Mouse (Mus musculus) MEL (cell line): ENCODE measurements around the gene Cldn9. TPM values are rescaled to one million over a fixed set of nuclear protein-coding genes. Genes with fewer than 3 reads are reported as not detected.

Experiments used
- DNase-seq: peaks from one replicate; pipeline ENCODE4 v3.0.0; 2011; ENCODE audit warnings: low read depth, low spot score
- H3K27ac ChIP-seq: 2 replicates; pipeline ENCODE4 v1.5.1; 2012; ENCODE audit warnings: low read depth, mild to moderate bottlenecking, control low read depth, low read length, moderate library complexity; ENCODE audit not compliant: control insufficient read depth
- H3K27me3 ChIP-seq, 2 experiments: fragments of 150-350 bp in 1 of 2; sonication (generic) in 1 of 2; 2 replicates each; pipeline ENCODE4 v1.6.1; 2012; ENCODE audit warnings: low read length in 2 of 2, mild to moderate bottlenecking in 2 of 2, improper control_type of control experiment in 1 of 2, moderate library complexity in 1 of 2; ENCODE audit not compliant: insufficient read depth in 2 of 2, control insufficient read depth in 1 of 2
- H3K36me3 ChIP-seq, 2 experiments: 2 replicates each; pipeline ENCODE4 v1.6.1; 2012 to 2014; ENCODE audit warnings: low read length in 2 of 2, improper control_type of control experiment in 1 of 2, inconsistent platforms in 1 of 2, mild to moderate bottlenecking in 1 of 2; ENCODE audit not compliant: insufficient read depth in 2 of 2, control insufficient read depth in 1 of 2
- H3K4me1 ChIP-seq, 2 experiments: fragments of 150-350 bp in 1 of 2; sonication (generic) in 1 of 2; 2 replicates each; pipeline ENCODE4 v1.6.1; 2012; ENCODE audit warnings: low read length in 2 of 2, improper control_type of control experiment in 1 of 2, mild to moderate bottlenecking in 1 of 2; ENCODE audit not compliant: insufficient read depth in 2 of 2, control insufficient read depth in 1 of 2
- H3K4me3 ChIP-seq, 2 experiments: fragments of 150-350 bp in 1 of 2; sonication (generic) in 1 of 2; 2 replicates each; pipeline ENCODE4 v1.5.1; 2012; ENCODE audit warnings: low read depth in 2 of 2, low read length in 2 of 2, mild to moderate bottlenecking in 2 of 2, moderate library complexity in 2 of 2, control low read depth in 1 of 2, improper control_type of control experiment in 1 of 2; ENCODE audit not compliant: control insufficient read depth in 1 of 2, insufficient read depth in 1 of 2
- H3K79me2 ChIP-seq: 2 replicates; pipeline ENCODE4 v1.6.1; 2012; ENCODE audit warnings: mild to moderate bottlenecking, low read length, moderate library complexity; ENCODE audit not compliant: control insufficient read depth, poor library complexity, insufficient read depth
- H3K9ac ChIP-seq: 2 replicates; pipeline ENCODE4 v1.6.1; 2012; ENCODE audit warnings: low read depth, mild to moderate bottlenecking, control low read depth, low read length, moderate library complexity; ENCODE audit not compliant: control insufficient read depth, poor library complexity, severe bottlenecking
- H3K9me3 ChIP-seq: fragments of 150-350 bp; sonication (generic); replicated peaks from 2 replicates; pipeline ENCODE4 v1.6.1; 2012; ENCODE audit warnings: mild to moderate bottlenecking, low read length, improper control_type of control experiment, moderate library complexity; ENCODE audit not compliant: insufficient read depth
- BHLHE40 ChIP-seq: IDR thresholded peaks from 2 replicates; pipeline ENCODE4 v1.6.1; 2012; ENCODE audit warnings: low read depth, mild to moderate bottlenecking, inconsistent platforms, low read length, improper control_type of control experiment, borderline replicate concordance
- E2F4 ChIP-seq: IDR thresholded peaks from 2 replicates; pipeline ENCODE4 v1.6.1; 2011; ENCODE audit warnings: low read depth, low read length, improper control_type of control experiment, borderline replicate concordance
- EP300 ChIP-seq, 2 experiments: IDR thresholded peaks; 2 replicates each; pipeline ENCODE4 v1.6.1; 2011; ENCODE audit warnings: improper control_type of control experiment in 2 of 2, low read length in 2 of 2, low read depth in 1 of 2, mild to moderate bottlenecking in 1 of 2
- ETS1 ChIP-seq: IDR thresholded peaks from 2 replicates; pipeline ENCODE4 v1.6.1; 2012; ENCODE audit warnings: low read depth, mild to moderate bottlenecking, inconsistent platforms, low read length, improper control_type of control experiment, moderate library complexity
- GATA1 ChIP-seq: IDR thresholded peaks from 2 replicates; pipeline ENCODE4 v1.6.1; 2011; ENCODE audit warnings: low read depth, low read length, improper control_type of control experiment
- HCFC1 ChIP-seq: IDR thresholded peaks from 2 replicates; pipeline ENCODE4 v1.6.1; 2012; ENCODE audit warnings: low read depth, mild to moderate bottlenecking, inconsistent platforms, low read length, improper control_type of control experiment, moderate library complexity
- JUND ChIP-seq: IDR thresholded peaks from 2 replicates; pipeline ENCODE4 v1.6.1; 2011; ENCODE audit warnings: low read depth, mild to moderate bottlenecking, improper control_type of control experiment, low read length
- MAFK ChIP-seq: IDR thresholded peaks from 2 replicates; pipeline ENCODE4 v1.6.1; 2011; ENCODE audit warnings: low read depth, mild to moderate bottlenecking, low read length, improper control_type of control experiment, borderline replicate concordance
- MAX ChIP-seq: IDR thresholded peaks from 2 replicates; pipeline ENCODE4 v1.6.1; 2011; ENCODE audit warnings: low read length, improper control_type of control experiment
- MAZ ChIP-seq: IDR thresholded peaks from 2 replicates; pipeline ENCODE4 v1.6.1; 2012; ENCODE audit warnings: low read depth, mild to moderate bottlenecking, inconsistent platforms, low read length, improper control_type of control experiment
- MEF2A ChIP-seq: IDR thresholded peaks from 2 replicates; pipeline ENCODE4 v1.6.1; 2014; ENCODE audit warnings: low read depth, mild to moderate bottlenecking, inconsistent platforms, low read length, improper control_type of control experiment; ENCODE audit not compliant: poor library complexity, insufficient replicate concordance, severe bottlenecking; ENCODE audit errors: extremely low read depth
- MXI1 ChIP-seq: IDR thresholded peaks from 2 replicates; pipeline ENCODE4 v1.6.1; 2011; ENCODE audit warnings: mild to moderate bottlenecking, low read depth, low read length, improper control_type of control experiment
- MYB ChIP-seq: IDR thresholded peaks from 2 replicates; pipeline ENCODE4 v1.6.1; 2011; ENCODE audit warnings: mild to moderate bottlenecking, low read depth, low read length, improper control_type of control experiment
- MYC ChIP-seq: IDR thresholded peaks from 2 replicates; pipeline ENCODE4 v1.6.1; 2011; ENCODE audit warnings: low read depth, mild to moderate bottlenecking, low read length, improper control_type of control experiment, moderate library complexity
- NELFE ChIP-seq: IDR thresholded peaks from 2 replicates; pipeline ENCODE4 v1.6.1; 2011; ENCODE audit warnings: low read depth, low read length, improper control_type of control experiment
- POLR2AphosphoS5 ChIP-seq: IDR thresholded peaks from 2 replicates; pipeline ENCODE4 v1.6.1; 2012; ENCODE audit warnings: low read depth, borderline replicate concordance, mild to moderate bottlenecking, inconsistent platforms, low read length, moderate library complexity, mixed read lengths
- RCOR1 ChIP-seq: IDR thresholded peaks from 2 replicates; pipeline ENCODE4 v1.6.1; 2012; ENCODE audit warnings: low read depth, mild to moderate bottlenecking, inconsistent platforms, low read length, improper control_type of control experiment
- SIN3A ChIP-seq: IDR thresholded peaks from 2 replicates; pipeline ENCODE4 v1.6.1; 2012; ENCODE audit warnings: low read length, improper control_type of control experiment, inconsistent platforms
- SMC3 ChIP-seq: IDR thresholded peaks from 2 replicates; pipeline ENCODE4 v1.6.1; 2011; ENCODE audit warnings: low read depth, low read length, improper control_type of control experiment
- TAL1 ChIP-seq: IDR thresholded peaks from 2 replicates; pipeline ENCODE4 v1.6.1; 2012; ENCODE audit warnings: mild to moderate bottlenecking, inconsistent platforms, low read length, moderate library complexity, mixed read lengths
- TBP ChIP-seq: IDR thresholded peaks from 2 replicates; pipeline ENCODE4 v1.8.0; 2011; ENCODE audit warnings: low read depth, low read length, improper control_type of control experiment
- TCF12 ChIP-seq: IDR thresholded peaks from 2 replicates; pipeline ENCODE4 v1.6.1; 2014; ENCODE audit warnings: low read depth, mild to moderate bottlenecking, inconsistent platforms, low read length, improper control_type of control experiment, moderate library complexity
- UBTF ChIP-seq: IDR thresholded peaks from 2 replicates; pipeline ENCODE4 v1.6.1; 2012; ENCODE audit warnings: low read depth, mild to moderate bottlenecking, inconsistent platforms, low read length, improper control_type of control experiment, moderate library complexity, borderline replicate concordance; ENCODE audit not compliant: insufficient read depth
- USF1 ChIP-seq: IDR thresholded peaks from 2 replicates; pipeline ENCODE4 v1.6.1; 2014; ENCODE audit warnings: low read depth, mild to moderate bottlenecking, inconsistent platforms, low read length, improper control_type of control experiment, moderate library complexity
- polyA plus RNA-seq, 2 experiments: library from polyadenylated mRNA; stranded (reverse) in 1 of 2; unstranded in 1 of 2; fragments of >175 nt in 1 of 2; fragments of >200 nt in 1 of 2; gene quantifications; 2 replicates each; pipeline versions ENCODE4 v1.2.1 to v1.2.4; 2012; ENCODE audit warnings: low replicate concordance in 2 of 2, low read depth in 1 of 2; ENCODE audit not compliant: insufficient read length in 2 of 2, insufficient read depth in 1 of 2, missing spikeins in 1 of 2
- total RNA-seq: library from RNA; depleted of rRNA; stranded (reverse); fragments of 300-350 nt; gene quantifications from 2 replicates; pipeline ENCODE4 v1.2.3, GENCODE M21; 2012

Gene Cldn9
- total and polyA plus RNA-seq, 3 experiments: 0.18 to 0.19 TPM; not detected in 1

- no peaks in the 10 kb centered on the region for H3K4me1 ChIP-seq
- no peak overlapping the region for H3K9ac ChIP-seq
- H3K27ac ChIP-seq: no peak overlapping the region
- H3K9me3 ChIP-seq: no peaks in the 10 kb centered on the region
- H3K79me2 ChIP-seq: no peaks in the 10 kb centered on the region
- peaks cover 2 to 3% of the 10 kb centered on the region in 2 experiments; a peak in 3 of 4 replicates for H3K27me3 ChIP-seq
- no peak for TF ChIP-seq E2F4
- TF ChIP-seq TCF12: no peak
- no peak for TF ChIP-seq GATA1
- no peak for TF ChIP-seq HCFC1
- TF ChIP-seq MXI1: no peak
- TF ChIP-seq JUND: no peak
- TF ChIP-seq USF1: no peak
- no peak for TF ChIP-seq BHLHE40
- no peak for TF ChIP-seq SMC3
- TF ChIP-seq TAL1: no peak
- no peak for TF ChIP-seq POLR2AphosphoS5
- TF ChIP-seq NELFE: no peak
- no peak for TF ChIP-seq SIN3A
- no peak for TF ChIP-seq MYC
- TF ChIP-seq RCOR1: no peak
- no peak for TF ChIP-seq TBP
- TF ChIP-seq MAX: no peak
- TF ChIP-seq ETS1: no peak
- TF ChIP-seq MAFK: no peak
- TF ChIP-seq MEF2A: no peak
- no peak overlapping the region for H3K4me3 ChIP-seq
- no peak for DNase-seq
- no peaks in the 10 kb centered on the region for H3K36me3 ChIP-seq
Observed at GRCm38 (mm10) chr17:23719455-23719854, 35.6 kb upstream of the Cldn9 start.

- Histone ChIP-seq H3K79me2 (no peaks in the 10 kb centered on the region), H3K9me3 (no peaks in the 10 kb centered on the region), H3K36me3 (no peaks in the 10 kb centered on the region), H3K9ac (no peak overlapping the region), H3K27me3 (peaks cover 11 to 12% of the 10 kb centered on the region in 2 experiments), H3K4me1 (no peaks in the 10 kb centered on the region), H3K4me3 (no peak overlapping the region), H3K27ac (no peak overlapping the region)
- DNase-seq: no peak
- TF ChIP-seq EP300 (IDR thresholded peaks at IDR 0.05; ENCODE audit: low read depth in 1 of 2, low read length in 2 of 2) (no peak), UBTF (no peak), TAL1 (no peak), BHLHE40 (no peak), SIN3A (no peak), HCFC1 (no peak), MAZ (no peak), MYB (no peak), MAX (no peak)
Observed at GRCm38 (mm10) chr17:23717003-23717402, 33.2 kb upstream of the Cldn9 start.
